Mouse (Mus musculus): ENCODE measurements around the gene Gm49776. TPM values are rescaled to one million over a fixed set of nuclear protein-coding genes. Genes with fewer than 3 reads are reported as not detected.
A peak's percentile ranks its signal among the peaks of the same experiment; 100 is the strongest.
"Not testable (repeated sequence)": the region's sequence is repeated elsewhere in the genome, so short reads cannot be mapped to it uniquely, and the experiment has no call there.

Gm49776 gene
- 1.3 and 2.4 TPM in 2 replicates for polyA plus RNA-seq (2015; fragmentation: Nextera tagmentation; extraction: Ambion mirVana)

DNA sequence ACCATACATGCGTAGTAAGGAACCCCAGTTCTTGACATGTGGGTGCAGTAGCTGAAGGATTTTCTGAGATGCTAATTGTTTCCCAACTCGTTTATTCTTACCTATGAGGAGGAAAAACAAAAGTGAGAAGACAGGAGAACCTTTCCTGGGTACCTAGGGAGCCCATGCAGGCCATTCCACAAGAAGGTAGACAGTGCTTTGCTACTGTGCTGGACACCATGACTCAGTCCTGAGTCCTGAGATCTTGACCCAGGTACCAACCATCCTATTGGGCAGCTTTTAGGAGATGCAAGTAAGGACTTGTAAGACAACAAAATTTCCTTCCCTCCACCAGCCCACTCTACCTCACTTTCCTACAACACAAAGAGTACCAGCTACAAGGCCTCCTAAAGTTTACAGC lies at the start of gene Gm49776:
Gene Gm49776, minus strand, starts transcription at position 101 of the 400 bp plus-strand sequence.
- WGBS (ENCODE audit: insufficient replicate concordance), result 85% methylated on average over 2 of the region's 2 CpGs
- no peaks in the 10 kb centered on the region for H3K27me3 ChIP-seq
- no peak within 1 kb of the TSS for H3K4me2 ChIP-seq
- no peak for DNase-seq
- no peaks in the 10 kb centered on the region for H3K9me3 ChIP-seq (replicated peaks)
- no peak within 1 kb of the TSS for H3K27ac ChIP-seq
- H3K9ac ChIP-seq, result no peak within 1 kb of the TSS
- H3K4me3 ChIP-seq (replicated peaks), result no peak within 1 kb of the TSS
- ATAC-seq (ENCODE audit: low read depth), result no peak
- peaks cover 95% of the 10 kb centered on the region for H3K36me3 ChIP-seq
- H3K4me1 ChIP-seq (replicated peaks), result peaks cover 7% of the 10 kb centered on the region

GRCm38 (mm10) chr16:18289614-18290013 lies 31.5 kb upstream of the Gm49776 start:
- H3K4me3 ChIP-seq (replicated peaks), result peak overlapping the region; percentile 94
- 3% methylated on average over 10 of the region's 10 CpGs for WGBS (ENCODE audit: insufficient replicate concordance)
- H3K9ac ChIP-seq, result peak overlapping the region; percentile 68
- peaks cover 35% of the 10 kb centered on the region for H3K4me1 ChIP-seq (replicated peaks)
- H3K27me3 ChIP-seq; H3K9me3 ChIP-seq (replicated peaks); ATAC-seq (ENCODE audit: low read depth); DNase-seq: not testable (repeated sequence)
- H3K4me2 ChIP-seq, result peak overlapping the region; percentile 58
- peak overlapping the region; percentile 75 for H3K27ac ChIP-seq
- peaks cover 27% of the 10 kb centered on the region for H3K36me3 ChIP-seq

- WGBS (ENCODE audit: insufficient replicate concordance), result under 1% methylated on average over 71 of the region's 71 CpGs
- H3K4me3 ChIP-seq (replicated peaks), result peak within 1 kb of the TSS; percentile 94
- peak within 1 kb of the TSS; percentile 97 for H3K9ac ChIP-seq
- H3K27ac ChIP-seq, result peak within 1 kb of the TSS; percentile 92
- DNase-seq, result peak; percentile 99
- H3K27me3 ChIP-seq, result no peaks in the 10 kb centered on the region
- no peaks in the 10 kb centered on the region for H3K9me3 ChIP-seq (replicated peaks)
- ATAC-seq (ENCODE audit: low read depth), result peak; percentile 97
- H3K4me2 ChIP-seq, result peak within 1 kb of the TSS; percentile 96
- H3K36me3 ChIP-seq, result peaks cover 32% of the 10 kb centered on the region
- peaks cover 35% of the 10 kb centered on the region for H3K4me1 ChIP-seq (replicated peaks)
These were observed 31.0 kb upstream of the Gm49776 start, which contains the start of gene Dgcr8 for GRCm38 (mm10) chr16:18289067-18289588. Gene Dgcr8, minus strand, starts transcription at chr16:18289246.

- WGBS (ENCODE audit: insufficient replicate concordance), result 1% methylated on average over 28 of the region's 31 CpGs
- Histone ChIP-seq H3K4me1 (replicated peaks) (peaks cover 35% of the 10 kb centered on the region), H3K27ac (peak overlapping the region; percentile 92), H3K9me3 (replicated peaks) (no peaks in the 10 kb centered on the region), H3K9ac (peak overlapping the region; percentile 97), H3K4me2 (peak overlapping the region; percentile 96), H3K4me3 (replicated peaks) (peak overlapping the region; percentile 94), H3K36me3 (peaks cover 37% of the 10 kb centered on the region), H3K27me3 (no peaks in the 10 kb centered on the region)
- DNase-seq, result peak; percentile 77
- ATAC-seq (ENCODE audit: low read depth), result peak; percentile 87
These were observed 30.5 kb upstream of the Gm49776 start for GRCm38 (mm10) chr16:18288581-18289061.

DNA sequence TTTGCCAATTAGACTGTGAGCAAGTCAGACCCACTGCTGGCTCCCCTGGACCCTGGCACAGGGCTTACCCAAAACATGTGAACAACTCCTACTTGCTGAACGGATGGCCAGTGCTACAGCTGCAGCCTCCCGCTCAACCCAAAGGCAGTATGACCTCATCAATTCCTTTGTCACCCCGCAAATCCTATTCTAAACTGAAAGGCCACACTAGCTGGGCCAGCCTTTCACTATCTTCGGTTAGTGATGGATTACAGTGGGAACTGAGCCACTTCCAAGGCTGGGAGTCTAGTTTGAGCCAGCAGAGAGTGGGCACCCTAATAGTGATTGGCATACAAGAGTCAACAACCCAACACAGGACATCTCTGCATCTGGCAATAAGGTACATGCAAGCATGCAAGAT lies 30.0 kb upstream of the Gm49776 start:
- DNase-seq (peak; percentile 19), ATAC-seq (ENCODE audit: low read depth) (no peak)
- peak overlapping the region; percentile 92 for H3K27ac ChIP-seq
- peak overlapping the region; percentile 97 for H3K9ac ChIP-seq
- peaks cover 41% of the 10 kb centered on the region for H3K36me3 ChIP-seq
- H3K9me3 ChIP-seq (replicated peaks), result no peaks in the 10 kb centered on the region
- H3K4me3 ChIP-seq (replicated peaks), result peak overlapping the region; percentile 94
- no peaks in the 10 kb centered on the region for H3K27me3 ChIP-seq
- H3K4me2 ChIP-seq, result peak overlapping the region; percentile 96
- WGBS (ENCODE audit: insufficient replicate concordance), result 3% methylated on average over 4 of the region's 4 CpGs
- peaks cover 35% of the 10 kb centered on the region for H3K4me1 ChIP-seq (replicated peaks)

DNA sequence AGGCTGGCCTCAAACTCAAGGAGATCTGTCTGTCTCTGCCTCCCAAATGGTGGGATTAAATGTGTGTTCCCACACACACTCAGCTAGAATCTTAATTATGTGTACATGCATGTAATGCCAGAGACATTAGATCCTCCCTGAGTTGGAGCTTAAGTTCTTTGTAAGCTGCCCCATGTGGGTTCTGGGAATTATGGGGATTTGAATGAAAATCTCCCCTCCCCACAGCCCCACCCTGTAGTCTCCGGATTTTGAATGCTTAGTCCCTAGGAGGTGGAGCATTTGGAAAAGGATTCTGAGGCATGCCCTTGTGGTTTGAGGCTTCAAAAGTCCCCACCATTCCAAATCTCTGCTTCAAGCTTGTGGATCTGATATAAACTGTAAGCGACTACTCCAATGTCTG lies 17.0 kb upstream of the Gm49776 start:
- Histone ChIP-seq H3K36me3 (peaks cover 98% of the 10 kb centered on the region), H3K9ac (no peak overlapping the region), H3K27ac (no peak overlapping the region), H3K4me1 (replicated peaks) (no peaks in the 10 kb centered on the region), H3K4me3 (replicated peaks) (no peak overlapping the region), H3K4me2 (no peak overlapping the region), H3K27me3 (no peaks in the 10 kb centered on the region), H3K9me3 (replicated peaks) (no peaks in the 10 kb centered on the region)
- ATAC-seq (ENCODE audit: low read depth) (no peak), DNase-seq (no peak)
- WGBS (ENCODE audit: insufficient replicate concordance), result 85% methylated on average over 2 of the region's 2 CpGs

DNA sequence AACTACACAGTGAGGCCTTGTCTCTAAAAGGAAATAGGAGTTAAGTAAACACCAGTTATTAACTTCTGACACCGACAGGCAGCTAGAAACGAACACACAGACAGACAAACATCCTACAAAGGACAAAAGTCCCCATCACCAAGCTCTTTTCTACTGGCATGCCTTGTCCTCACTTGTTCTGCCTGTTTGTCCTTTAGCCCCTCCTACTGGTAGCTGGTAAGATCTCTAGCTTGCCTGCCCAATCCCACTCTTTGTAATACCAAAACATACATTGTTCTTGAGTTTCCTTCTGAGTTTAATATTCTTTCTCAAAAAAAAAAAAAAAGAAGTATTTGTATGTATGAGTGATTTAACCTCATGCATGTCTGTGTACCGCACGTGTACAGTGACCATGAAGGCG lies 10.1 kb upstream of the Gm49776 start:
- no peak for DNase-seq
- 89% methylated on average over 5 of the region's 5 CpGs for WGBS (ENCODE audit: insufficient replicate concordance)
- peaks cover 94% of the 10 kb centered on the region for H3K36me3 ChIP-seq

GRCm38 (mm10) chr16:18265024-18265423 lies 6.9 kb upstream of the Gm49776 start:
- WGBS (ENCODE audit: insufficient replicate concordance), result 79% methylated on average over 2 of the region's 2 CpGs
- H3K36me3 ChIP-seq, result peaks cover 90% of the 10 kb centered on the region
- DNase-seq, result no peak
- H3K9ac ChIP-seq, result no peak overlapping the region
- H3K4me3 ChIP-seq (replicated peaks), result no peak overlapping the region
- no peak overlapping the region for H3K4me2 ChIP-seq
- ATAC-seq (ENCODE audit: low read depth), result no peak
- no peaks in the 10 kb centered on the region for H3K9me3 ChIP-seq (replicated peaks)
- H3K27me3 ChIP-seq, result no peaks in the 10 kb centered on the region
- no peaks in the 10 kb centered on the region for H3K4me1 ChIP-seq (replicated peaks)
- no peak overlapping the region for H3K27ac ChIP-seq

More for the DNA sequence above, 10.1 kb upstream of the Gm49776 start:
- H3K27ac ChIP-seq, result no peak overlapping the region
- H3K27me3 ChIP-seq, result no peaks in the 10 kb centered on the region
- no peak overlapping the region for H3K9ac ChIP-seq
- no peak overlapping the region for H3K4me2 ChIP-seq
- H3K4me1 ChIP-seq (replicated peaks), result no peaks in the 10 kb centered on the region
- H3K9me3 ChIP-seq (replicated peaks), result no peaks in the 10 kb centered on the region
- ATAC-seq (ENCODE audit: low read depth), result no peak
- no peak overlapping the region for H3K4me3 ChIP-seq (replicated peaks)

GRCm38 (mm10) chr16:18253866-18254265 lies 4.3 kb downstream of the Gm49776 start:
- H3K27me3 ChIP-seq, result no peaks in the 10 kb centered on the region
- peaks cover 90% of the 10 kb centered on the region for H3K36me3 ChIP-seq
- no peak overlapping the region for H3K4me3 ChIP-seq (replicated peaks)
- WGBS (ENCODE audit: insufficient replicate concordance), result 69% methylated on average over 1 of the region's 1 CpGs
- H3K4me2 ChIP-seq, result no peak overlapping the region
- ATAC-seq (ENCODE audit: low read depth), result no peak
- H3K4me1 ChIP-seq (replicated peaks), result peaks cover 43% of the 10 kb centered on the region
- no peak for DNase-seq
- no peaks in the 10 kb centered on the region for H3K9me3 ChIP-seq (replicated peaks)
- H3K27ac ChIP-seq, result no peak overlapping the region
- no peak overlapping the region for H3K9ac ChIP-seq

DNA sequence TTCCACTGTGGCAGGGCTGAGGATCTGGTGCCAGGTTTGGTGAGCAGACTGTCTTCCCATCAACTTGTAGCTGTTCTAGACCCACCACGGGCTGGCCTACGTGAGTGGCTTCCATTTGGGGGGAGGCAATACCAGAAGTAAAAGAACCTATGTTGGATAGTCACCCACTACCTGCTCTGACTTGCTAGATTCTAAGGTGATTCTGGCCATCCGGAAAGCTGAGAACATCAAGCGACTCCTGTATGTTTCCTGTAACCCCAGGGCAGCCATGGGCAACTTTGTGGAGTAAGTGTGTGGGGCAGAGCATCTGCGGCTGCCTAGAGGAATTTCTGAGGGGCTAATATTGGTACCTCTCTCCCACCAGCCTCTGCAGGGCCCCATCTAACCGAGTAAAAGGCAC lies 5.4 kb downstream of the Gm49776 start:
- H3K27me3 ChIP-seq, result no peaks in the 10 kb centered on the region
- H3K27ac ChIP-seq, result no peak overlapping the region
- peaks cover 43% of the 10 kb centered on the region for H3K4me1 ChIP-seq (replicated peaks)
- H3K4me2 ChIP-seq, result no peak overlapping the region
- H3K9ac ChIP-seq, result peak overlapping the region; percentile 17; the same call in 1 of the 2 replicates
- no peak overlapping the region for H3K4me3 ChIP-seq (replicated peaks)
- DNase-seq, result no peak
- WGBS (ENCODE audit: insufficient replicate concordance), result 72% methylated on average over 6 of the region's 6 CpGs
- peaks cover 80% of the 10 kb centered on the region for H3K36me3 ChIP-seq
- ATAC-seq (ENCODE audit: low read depth), result no peak
- no peaks in the 10 kb centered on the region for H3K9me3 ChIP-seq (replicated peaks)

- Histone ChIP-seq H3K9ac (peak overlapping the region; percentile 93), H3K27ac (peak overlapping the region; percentile 91), H3K4me1 (replicated peaks) (peaks cover 59% of the 10 kb centered on the region), H3K9me3 (replicated peaks) (no peaks in the 10 kb centered on the region), H3K4me2 (peak overlapping the region; percentile 95), H3K4me3 (replicated peaks) (peak overlapping the region; percentile 94), H3K36me3 (peaks cover 75% of the 10 kb centered on the region), H3K27me3 (no peaks in the 10 kb centered on the region)
- 79% methylated on average over 10 of the region's 10 CpGs for WGBS (ENCODE audit: insufficient replicate concordance)
- DNase-seq (no peak), ATAC-seq (ENCODE audit: low read depth) (no peak)
These were observed 7.0 kb downstream of the Gm49776 start for GRCm38 (mm10) chr16:18250828-18251790.

Data from liver, embryonic 13.5 days (tissue).